Mouse (Mus musculus): ENCODE measurements around the gene Cyp2w1. TPM values are rescaled to one million over a fixed set of nuclear protein-coding genes. Genes with fewer than 3 reads are reported as not detected.
A peak's percentile ranks its signal among the peaks of the same experiment; 100 is the strongest.

The Cyp2w1 gene
- total RNA-seq, 4 experiments from 2014 or later = not detected

- DNase-seq (ENCODE audit: low spot score in 2 of 2) = no peak
Observed at GRCm38 (mm10) chr5:139403692-139404260, 51.4 kb downstream of the Cyp2w1 start.

GRCm38 (mm10) chr5:139404801-139405401, 52.5 kb downstream of the Cyp2w1 start, which contains the start of gene C130050O18Rik:
Gene C130050O18Rik, plus strand, starts transcription at chr5:139405280.
- no peak for DNase-seq (ENCODE audit: low spot score in 2 of 2)

DNA sequence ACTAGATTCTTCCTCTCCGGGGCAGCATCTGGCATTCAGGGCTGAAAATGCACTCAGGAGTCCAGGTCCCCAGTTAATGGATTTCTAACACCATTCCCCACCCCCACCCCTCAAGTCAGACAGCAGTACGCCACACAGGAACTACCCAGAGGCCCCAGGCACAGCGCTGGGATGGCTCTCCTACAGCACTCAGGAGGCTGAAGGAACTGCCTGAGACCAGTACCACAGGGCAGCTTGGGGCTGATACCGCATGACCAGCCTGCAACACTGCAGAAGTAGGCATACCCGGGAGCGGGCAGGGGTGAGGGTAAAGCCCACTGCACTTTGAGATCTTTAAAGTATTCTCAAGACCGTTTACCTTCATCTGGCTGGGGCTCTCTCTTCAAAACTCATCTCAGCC, 53.1 kb downstream of the Cyp2w1 start:
- DNase-seq (ENCODE audit: low spot score in 2 of 2) = no peak

- DNase-seq (ENCODE audit: low spot score in 2 of 2) = no peak
Observed at GRCm38 (mm10) chr5:139405953-139406352, 53.5 kb downstream of the Cyp2w1 start.

Small RNA genes within 50 kb of the gene (microRNA-seq; reads per million reads assigned to microRNA genes)
- gene Mir339 = 180 reads per million, percentile 59 among the genes with 10 or more reads in this experiment

Other genes starting within 250 kb of the Cyp2w1 start
- gene Prkar1b, start 202.6 kb upstream of the Cyp2w1 start, total RNA-seq (2022) = 1 to 10 TPM in 1 of 4 experiments, under 1 TPM in 3; 0.70 to 1.5 (median 0.75) TPM
- 10 to 100 TPM; 16.6 to 20.3 (median 17.4) TPM for gene Dnaaf5, start 202.4 kb upstream of the Cyp2w1 start, total RNA-seq (2022)
- gene Sun1, start 152.0 kb upstream of the Cyp2w1 start, total RNA-seq (2022) = 10 to 100 TPM; 33.7 to 44.4 (median 41.2) TPM
- gene Get4, start 100.3 kb upstream of the Cyp2w1 start, total RNA-seq (2022) = 10 to 100 TPM; 32.8 to 36.4 (median 34.1) TPM
- 1 to 10 TPM in 1 of 4 experiments, under 1 TPM in 3; 0.44 to 2.0 (median 0.64) TPM for gene Adap1, start 27.0 kb upstream of the Cyp2w1 start, total RNA-seq (2022)
- gene Cox19, start 1.2 kb upstream of the Cyp2w1 start, total RNA-seq (2022) = 10 to 100 TPM; 46.5 to 60.3 (median 57.4) TPM
- gene Gpr146, start 25.1 kb downstream of the Cyp2w1 start, total RNA-seq (2022) = 10 to 100 TPM; 20.9 to 28.6 (median 25.4) TPM
- gene C130050O18Rik, start 52.7 kb downstream of the Cyp2w1 start, total RNA-seq (2022) = under 1 TPM in 2 of 4 experiments, not detected in 2; 0.15 to 0.27 TPM
- gene Gper1, start 70.5 kb downstream of the Cyp2w1 start, total RNA-seq (2022) = under 1 TPM; 0.24 to 0.77 (median 0.61) TPM
- gene 3110082I17Rik, start 107.9 kb downstream of the Cyp2w1 start, total RNA-seq (2022) = 10 to 100 TPM in 1 of 4 experiments, 1 to 10 TPM in 3; 6.6 to 10.2 (median 9.1) TPM
- gene Zfand2a, start 131.9 kb downstream of the Cyp2w1 start, total RNA-seq (2022) = 10 to 100 TPM in 1 of 4 experiments, 1 to 10 TPM in 3; 7.8 to 11.4 (median 8.9) TPM
- gene Uncx, start 190.9 kb downstream of the Cyp2w1 start, total RNA-seq (2022) = not detected